Mouse (Mus musculus): ENCODE data around the gene B3galt6. TPM values are rescaled to one million over a fixed set of nuclear protein-coding genes. Genes with fewer than 3 reads are reported as not detected.

Gene B3galt6
- polyA plus RNA-seq, 1 experiment from 2014 or later = 9.0 TPM

DNA sequence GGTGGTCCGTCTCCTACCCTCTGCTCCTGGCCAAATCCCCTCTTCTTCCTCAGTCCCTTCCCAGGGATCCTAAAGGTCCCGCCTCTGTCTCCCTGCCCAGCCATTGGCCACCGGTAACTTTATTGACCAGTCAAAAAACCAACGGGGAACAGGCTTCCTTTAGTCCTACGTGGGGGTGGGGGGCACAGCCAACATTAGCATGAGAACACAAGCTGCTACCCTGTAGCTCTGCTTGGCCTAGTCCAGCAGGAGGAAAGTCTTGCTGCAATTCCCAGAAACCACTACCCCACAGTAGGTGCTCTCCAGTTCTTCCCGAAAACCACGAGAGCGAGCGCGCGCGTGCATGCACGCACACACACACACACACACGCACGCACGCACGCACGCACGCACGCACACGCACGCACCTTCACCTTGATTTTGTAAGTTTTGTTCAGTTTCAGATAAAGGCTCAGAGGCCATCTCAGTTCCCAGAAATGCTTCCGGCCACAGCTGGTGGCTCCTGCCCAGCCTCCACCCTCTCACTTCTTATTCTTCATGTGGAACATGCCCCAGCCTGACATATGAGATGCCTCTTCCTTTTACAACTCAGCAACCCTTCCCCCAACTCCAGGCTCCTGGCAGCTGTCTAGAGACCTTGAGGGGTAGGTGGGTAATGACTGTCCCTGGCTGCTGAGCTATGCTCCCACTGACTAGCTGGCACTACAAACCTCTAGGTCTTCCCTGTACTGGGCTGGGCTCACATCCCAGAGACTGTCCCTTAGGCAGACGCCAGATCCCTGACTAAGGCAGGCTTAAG lies 39.3 kb upstream of the B3galt6 start:
- Histone ChIP-seq H3K9ac (ENCODE audit: low read length) (peak overlapping the region; percentile 68), H3K36me3 (ENCODE audit: control insufficient read depth, insufficient read depth, low read length) (no peaks in the 10 kb centered on the region), H3K9me3 (ENCODE audit: control insufficient read depth, low read length) (no peaks in the 10 kb centered on the region), H3K4me1 (replicated peaks; ENCODE audit: control insufficient read depth, insufficient read depth) (peaks cover 10% of the 10 kb centered on the region), H3K4me2 (replicated peaks; ENCODE audit: low read depth) (peak overlapping the region; percentile 65), H3K4me3 (ENCODE audit: low read depth, low read length) (peak overlapping the region; percentile 55), H3K27me3 (ENCODE audit: control insufficient read depth, insufficient read depth, low read length) (no peaks in the 10 kb centered on the region), H3K27ac (replicated peaks) (peak overlapping the region; percentile 90)
- under 1% methylated on average over 24 of the region's 24 CpGs for WGBS
- peak; percentile 83 for DNase-seq (ENCODE audit: low spot score)
- peak; percentile 83 for ATAC-seq (ENCODE audit: low FRiP score, low TSS enrichment)
- no peak for TF ChIP-seq EP300 (optimal IDR thresholded peaks at IDR 0.05)
- TF ChIP-seq CTCF (IDR thresholded peaks at IDR 0.05; ENCODE audit: low read depth) = no peak

- WGBS = 2% methylated on average over 7 of the region's 7 CpGs
- Histone ChIP-seq H3K9ac (ENCODE audit: low read length) (peak overlapping the region; percentile 68), H3K36me3 (ENCODE audit: control insufficient read depth, insufficient read depth, low read length) (no peaks in the 10 kb centered on the region), H3K4me2 (replicated peaks; ENCODE audit: low read depth) (peak overlapping the region; percentile 65), H3K27ac (replicated peaks) (peak overlapping the region; percentile 90), H3K4me1 (replicated peaks; ENCODE audit: control insufficient read depth, insufficient read depth) (peaks cover 10% of the 10 kb centered on the region), H3K27me3 (ENCODE audit: control insufficient read depth, insufficient read depth, low read length) (no peaks in the 10 kb centered on the region), H3K9me3 (ENCODE audit: control insufficient read depth, low read length) (no peaks in the 10 kb centered on the region), H3K4me3 (ENCODE audit: low read depth, low read length) (peak overlapping the region; percentile 55)
- DNase-seq (ENCODE audit: low spot score) (no peak), ATAC-seq (ENCODE audit: low FRiP score, low TSS enrichment) (peak; percentile 27)
- TF ChIP-seq CTCF (IDR thresholded peaks at IDR 0.05; ENCODE audit: low read depth) (no peak), EP300 (optimal IDR thresholded peaks at IDR 0.05) (no peak)
Measured at GRCm38 (mm10) chr4:156031255-156031592, 38.8 kb upstream of the B3galt6 start.

GRCm38 (mm10) chr4:156030651-156031118 lies 38.2 kb upstream of the B3galt6 start:
- H3K4me1 ChIP-seq (replicated peaks; ENCODE audit: control insufficient read depth, insufficient read depth) = peaks cover 10% of the 10 kb centered on the region
- peak overlapping the region; percentile 65 for H3K4me2 ChIP-seq (replicated peaks; ENCODE audit: low read depth)
- TF ChIP-seq EP300 (optimal IDR thresholded peaks at IDR 0.05) (no peak), CTCF (IDR thresholded peaks at IDR 0.05; ENCODE audit: low read depth) (peak; percentile 21; the same call in 1 of the 2 replicates)
- no peak; the same call in 1 of the 2 replicates for ATAC-seq (ENCODE audit: low FRiP score, low TSS enrichment)
- WGBS = 37% methylated on average over 9 of the region's 9 CpGs
- no peaks in the 10 kb centered on the region for H3K9me3 ChIP-seq (ENCODE audit: control insufficient read depth, low read length)
- peak overlapping the region; percentile 55 for H3K4me3 ChIP-seq (ENCODE audit: low read depth, low read length)
- no peaks in the 10 kb centered on the region for H3K27me3 ChIP-seq (ENCODE audit: control insufficient read depth, insufficient read depth, low read length)
- H3K36me3 ChIP-seq (ENCODE audit: control insufficient read depth, insufficient read depth, low read length) = no peaks in the 10 kb centered on the region
- H3K27ac ChIP-seq (replicated peaks) = peak overlapping the region; percentile 90
- peak overlapping the region; percentile 68 for H3K9ac ChIP-seq (ENCODE audit: low read length)
- peak; percentile 22 for DNase-seq (ENCODE audit: low spot score)

DNA sequence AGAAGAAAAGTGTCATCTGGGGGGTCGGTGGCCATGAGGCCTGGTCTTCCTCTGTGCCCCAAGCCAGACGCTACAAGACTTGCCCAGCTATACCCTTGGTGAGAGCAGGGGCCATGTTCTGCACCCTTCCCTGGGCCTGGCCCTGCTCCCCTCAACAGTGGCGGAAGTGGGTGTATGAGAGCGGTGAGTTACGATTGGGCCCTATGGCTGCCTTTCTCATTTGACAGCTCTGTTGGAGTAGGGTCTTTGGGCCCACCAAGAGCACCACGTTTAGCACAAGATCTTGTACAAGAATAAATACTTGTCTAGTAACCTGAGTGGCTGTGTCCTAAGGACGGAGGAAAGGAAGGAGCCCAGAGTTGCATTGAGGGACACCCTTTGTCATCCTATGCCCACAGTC lies 36.1 kb upstream of the B3galt6 start:
- ATAC-seq (ENCODE audit: low FRiP score, low TSS enrichment) (no peak), DNase-seq (ENCODE audit: low spot score) (no peak)
- Histone ChIP-seq H3K4me1 (replicated peaks; ENCODE audit: control insufficient read depth, insufficient read depth) (peaks cover 10% of the 10 kb centered on the region), H3K9me3 (ENCODE audit: control insufficient read depth, low read length) (no peaks in the 10 kb centered on the region), H3K36me3 (ENCODE audit: control insufficient read depth, insufficient read depth, low read length) (no peaks in the 10 kb centered on the region), H3K27ac (replicated peaks) (no peak overlapping the region), H3K9ac (ENCODE audit: low read length) (no peak overlapping the region), H3K4me3 (ENCODE audit: low read depth, low read length) (no peak overlapping the region), H3K27me3 (ENCODE audit: control insufficient read depth, insufficient read depth, low read length) (no peaks in the 10 kb centered on the region), H3K4me2 (replicated peaks; ENCODE audit: low read depth) (no peak overlapping the region)
- WGBS = 91% methylated on average over 7 of the region's 7 CpGs
- no peak for TF ChIP-seq EP300 (optimal IDR thresholded peaks at IDR 0.05)
- TF ChIP-seq CTCF (IDR thresholded peaks at IDR 0.05; ENCODE audit: low read depth) = no peak

- Histone ChIP-seq H3K27ac (replicated peaks) (peak within 1 kb of the TSS; percentile 65), H3K4me3 (ENCODE audit: low read depth, low read length) (no peak within 1 kb of the TSS), H3K27me3 (ENCODE audit: control insufficient read depth, insufficient read depth, low read length) (no peaks in the 10 kb centered on the region), H3K4me1 (replicated peaks; ENCODE audit: control insufficient read depth, insufficient read depth) (peaks cover 5% of the 10 kb centered on the region), H3K9me3 (ENCODE audit: control insufficient read depth, low read length) (no peaks in the 10 kb centered on the region), H3K9ac (ENCODE audit: low read length) (peak within 1 kb of the TSS; percentile 8; the same call in 1 of the 2 replicates), H3K4me2 (replicated peaks; ENCODE audit: low read depth) (peak within 1 kb of the TSS; percentile 17; the same call in 1 of the 2 replicates), H3K36me3 (ENCODE audit: control insufficient read depth, insufficient read depth, low read length) (no peaks in the 10 kb centered on the region)
- DNase-seq (ENCODE audit: low spot score) (peak; percentile 79), ATAC-seq (ENCODE audit: low FRiP score, low TSS enrichment) (peak; percentile 52)
- 20% methylated on average over 4 of the region's 4 CpGs for WGBS
- TF ChIP-seq CTCF (IDR thresholded peaks at IDR 0.05; ENCODE audit: low read depth) (peak; percentile 48), EP300 (optimal IDR thresholded peaks at IDR 0.05) (no peak)
Measured at GRCm38 (mm10) chr4:156026013-156026412, 33.6 kb upstream of the B3galt6 start, which contains the start of gene Tnfrsf18. Gene Tnfrsf18 (plus strand): TSS chr4:156026164.

GRCm38 (mm10) chr4:156024184-156024583 lies 31.7 kb upstream of the B3galt6 start:
- TF ChIP-seq CTCF (IDR thresholded peaks at IDR 0.05; ENCODE audit: low read depth) = no peak
- no peak for TF ChIP-seq EP300 (optimal IDR thresholded peaks at IDR 0.05)
- H3K27ac ChIP-seq (replicated peaks) = no peak overlapping the region
- H3K4me3 ChIP-seq (ENCODE audit: low read depth, low read length) = no peak overlapping the region
- H3K9me3 ChIP-seq (ENCODE audit: control insufficient read depth, low read length) = no peaks in the 10 kb centered on the region
- no peaks in the 10 kb centered on the region for H3K36me3 ChIP-seq (ENCODE audit: control insufficient read depth, insufficient read depth, low read length)
- no peak overlapping the region for H3K4me2 ChIP-seq (replicated peaks; ENCODE audit: low read depth)
- H3K4me1 ChIP-seq (replicated peaks; ENCODE audit: control insufficient read depth, insufficient read depth) = no peaks in the 10 kb centered on the region
- whole genome bisulfite sequencing = 92% methylated on average over 7 of the region's 7 CpGs
- no peak overlapping the region for H3K9ac ChIP-seq (ENCODE audit: low read length)
- ATAC-seq (ENCODE audit: low FRiP score, low TSS enrichment) (no peak), DNase-seq (ENCODE audit: low spot score) (no peak)
- H3K27me3 ChIP-seq (ENCODE audit: control insufficient read depth, insufficient read depth, low read length) = no peaks in the 10 kb centered on the region

Measured in stomach, postnatal 0 days (tissue).